Mouse (Mus musculus): ENCODE results near the gene Ess2. TPM values are rescaled to one million over a fixed set of nuclear protein-coding genes. Genes with fewer than 3 reads are reported as not detected.

Ess2 gene
- total RNA-seq, 2 experiments from 2014 or later, result 27.8 to 32.2 TPM

GRCm38 (mm10) chr16:17922163-17922538 is 11.0 kb upstream of the Ess2 start:
- DNase-seq (ENCODE audit: low spot score in 2 of 2), result no peak

GRCm38 (mm10) chr16:17921325-17922162 is 10.4 kb upstream of the Ess2 start:
- DNase-seq (ENCODE audit: low spot score in 2 of 2), result peak; percentile 95 to 97

DNA sequence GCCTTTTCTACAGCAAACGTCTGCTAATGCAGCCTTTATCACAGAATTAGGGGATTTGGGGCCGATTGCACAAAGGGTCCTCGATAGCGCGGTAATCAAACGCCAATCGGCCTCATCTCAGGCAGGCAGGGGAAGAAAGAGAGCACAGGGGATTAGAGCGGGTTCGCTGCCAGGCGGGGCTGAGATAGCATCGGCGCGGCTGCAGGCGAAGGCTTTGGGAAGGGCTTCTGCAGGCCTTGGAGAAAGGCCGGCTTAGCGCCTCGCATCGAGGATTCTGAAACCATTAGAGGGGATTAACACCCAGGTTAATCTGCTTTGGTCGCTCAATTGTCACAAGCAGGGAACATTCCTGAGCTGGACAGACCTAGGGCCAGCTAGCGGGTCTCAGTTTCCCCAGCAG is 9.4 kb upstream of the Ess2 start:
- no peak for DNase-seq (ENCODE audit: low spot score in 2 of 2)

DNA sequence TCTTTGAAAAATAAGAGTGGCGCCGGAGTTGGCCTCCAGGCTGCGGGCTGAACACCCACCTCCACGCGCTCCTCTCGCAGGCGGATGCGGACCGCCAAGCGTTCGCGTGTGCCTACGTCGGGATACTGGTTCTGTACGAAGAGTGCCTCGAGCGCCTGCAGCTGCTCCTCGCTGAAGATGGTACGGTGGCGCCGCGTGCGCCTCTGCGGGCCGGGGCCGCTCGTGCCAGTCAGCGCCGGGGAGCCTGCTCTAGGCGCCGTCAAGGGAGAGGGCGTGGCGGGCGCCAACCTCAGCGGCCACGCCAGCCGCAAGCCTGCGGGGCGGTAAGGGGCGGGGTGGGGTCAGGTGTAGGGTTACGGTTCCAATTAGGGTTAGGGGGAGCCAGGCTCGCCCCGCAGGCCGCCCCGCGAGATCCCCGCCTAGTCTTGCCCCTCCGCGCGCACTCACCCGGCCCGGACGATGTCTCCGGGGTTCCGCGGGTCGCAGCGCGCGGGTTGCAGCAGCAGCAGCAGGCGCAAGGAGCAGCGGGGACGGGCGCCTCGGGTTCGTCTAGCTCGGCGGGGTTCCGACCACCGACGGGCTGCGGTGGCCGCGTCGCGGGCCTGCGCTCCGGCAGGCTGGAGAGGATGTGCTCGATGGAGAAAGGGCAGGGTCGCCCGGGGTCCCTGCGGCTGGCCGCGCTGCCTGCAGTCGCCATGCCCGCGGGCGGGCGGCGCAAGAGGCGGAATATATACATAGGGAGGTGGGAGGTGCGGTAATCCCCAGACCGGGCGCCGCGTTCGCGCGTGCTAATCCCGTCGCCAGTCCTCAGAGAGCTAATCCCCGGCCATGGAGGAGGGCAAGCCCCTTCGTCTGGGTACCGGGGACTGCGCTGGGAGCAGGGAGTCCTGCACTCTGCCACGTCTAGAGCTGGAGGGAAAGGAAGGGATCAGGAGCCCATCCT is 3.4 kb upstream of the Ess2 start, which contains the start of gene Gsc2:
Gene Gsc2, minus strand, starts transcription at position 753 of the 943 bp plus-strand sequence.
- no peak for DNase-seq (ENCODE audit: low spot score in 2 of 2)

GRCm38 (mm10) chr16:17898462-17898861 is 12.7 kb downstream of the Ess2 start, which contains the start of the genes Dgcr2 and Tssk2:
TSS of gene Dgcr2 (minus strand) at chr16:17898562.
TSS of gene Tssk2 (plus strand) at chr16:17898637.
- DNase-seq (ENCODE audit: low spot score in 2 of 2), result no peak

- no peak for DNase-seq (ENCODE audit: low spot score in 2 of 2)
Measured at GRCm38 (mm10) chr16:17896091-17896490, 15.1 kb downstream of the Ess2 start.

- no peak for DNase-seq (ENCODE audit: low spot score in 2 of 2)
Measured at GRCm38 (mm10) chr16:17893923-17894322, 17.2 kb downstream of the Ess2 start, which contains the start of gene Tssk1. TSS of gene Tssk1 (plus strand) at chr16:17894223.

GRCm38 (mm10) chr16:17892606-17893005 is 18.5 kb downstream of the Ess2 start:
- no peak for DNase-seq (ENCODE audit: low spot score in 2 of 2)

DNA sequence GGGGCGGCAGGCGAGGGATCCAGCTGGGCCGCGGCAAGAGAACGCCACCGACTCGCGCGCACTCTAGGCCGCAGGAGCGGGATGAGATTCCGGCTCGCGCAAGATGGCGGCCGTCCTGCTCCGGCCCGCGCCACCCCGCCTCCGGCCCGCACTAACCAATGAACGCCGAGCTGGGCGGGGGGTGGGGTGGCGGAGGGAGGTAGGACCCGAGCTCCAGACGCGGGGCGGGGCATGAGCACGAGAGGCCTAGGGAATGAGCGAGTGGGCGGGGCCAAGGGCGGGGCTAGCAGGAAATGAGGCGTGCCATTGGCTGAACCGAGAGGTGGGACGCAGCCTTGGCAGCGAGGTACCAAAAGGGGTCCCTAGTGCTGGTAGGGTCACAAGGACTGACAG is 19.6 kb downstream of the Ess2 start, which contains the start of gene Gm20518:
Gene Gm20518, minus strand, starts transcription at position 105 of the 393 bp plus-strand sequence.
- DNase-seq (ENCODE audit: low spot score in 2 of 2), result peak; percentile 98 to 99

- peak; percentile 55 to 60 for DNase-seq (ENCODE audit: low spot score in 2 of 2)
Measured at GRCm38 (mm10) chr16:17890917-17891566, 20.1 kb downstream of the Ess2 start.

- no peak for DNase-seq (ENCODE audit: low spot score in 2 of 2)
Measured at GRCm38 (mm10) chr16:17890342-17890727, 20.8 kb downstream of the Ess2 start.

DNA sequence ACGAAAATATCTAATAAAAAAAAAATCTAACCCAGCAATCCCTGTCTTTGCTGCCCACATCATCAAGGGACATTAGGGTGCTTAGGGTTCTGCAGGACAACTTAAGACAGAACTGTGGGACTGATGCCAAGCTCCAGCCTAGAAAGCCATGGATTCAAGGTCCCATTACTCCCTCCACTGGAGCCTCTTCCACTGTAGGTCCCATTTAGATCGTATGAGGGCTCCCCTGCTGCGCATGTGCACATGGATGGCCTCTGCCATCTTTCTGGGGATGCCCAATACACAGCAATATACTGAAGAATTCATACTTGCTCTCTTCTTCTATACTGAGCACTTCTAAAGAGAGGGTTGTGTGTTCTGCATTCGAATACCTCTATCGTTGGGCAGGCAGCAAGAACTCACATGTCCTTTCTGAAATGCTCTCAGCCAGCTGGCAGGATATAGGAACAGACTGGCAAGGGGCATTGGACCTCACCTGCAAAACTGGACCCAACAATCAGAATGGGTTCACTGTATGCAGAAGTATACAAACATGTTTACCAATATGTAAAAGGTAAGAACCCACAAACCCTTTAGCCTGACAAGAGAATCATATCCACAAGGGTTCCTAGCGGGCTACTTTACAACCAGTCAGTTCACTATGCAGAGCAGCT is 21.3 kb downstream of the Ess2 start:
- no peak for DNase-seq (ENCODE audit: low spot score in 2 of 2)

- DNase-seq (ENCODE audit: low spot score in 2 of 2), result no peak
Measured at GRCm38 (mm10) chr16:17884116-17884515, 27.0 kb downstream of the Ess2 start.

DNA sequence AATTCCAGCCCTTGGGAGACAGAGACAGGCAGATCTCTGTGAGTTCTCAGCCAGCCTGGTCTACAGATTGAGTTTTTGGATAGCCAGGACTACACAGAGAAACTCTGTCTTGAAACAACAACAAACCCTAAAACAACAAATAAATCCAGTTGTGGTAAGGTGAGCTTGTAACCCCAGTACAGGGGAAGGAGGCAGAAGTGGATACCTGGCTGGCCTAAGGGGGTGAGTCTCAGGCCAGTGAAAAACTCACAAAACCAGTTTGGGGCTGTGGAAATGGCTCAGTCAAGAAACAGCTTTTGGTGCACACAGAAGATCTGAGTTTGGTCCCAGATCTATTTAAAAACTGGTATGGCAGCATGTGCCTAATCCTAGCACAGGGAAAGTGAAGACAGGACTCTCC is 29.0 kb downstream of the Ess2 start:
- DNase-seq (ENCODE audit: low spot score in 2 of 2), result no peak

- no peak for DNase-seq (ENCODE audit: low spot score in 2 of 2)
Measured at GRCm38 (mm10) chr16:17879571-17879970, 31.6 kb downstream of the Ess2 start.

GRCm38 (mm10) chr16:17876096-17876495 is 35.1 kb downstream of the Ess2 start:
- DNase-seq (ENCODE audit: low spot score in 2 of 2), result no peak

DNA sequence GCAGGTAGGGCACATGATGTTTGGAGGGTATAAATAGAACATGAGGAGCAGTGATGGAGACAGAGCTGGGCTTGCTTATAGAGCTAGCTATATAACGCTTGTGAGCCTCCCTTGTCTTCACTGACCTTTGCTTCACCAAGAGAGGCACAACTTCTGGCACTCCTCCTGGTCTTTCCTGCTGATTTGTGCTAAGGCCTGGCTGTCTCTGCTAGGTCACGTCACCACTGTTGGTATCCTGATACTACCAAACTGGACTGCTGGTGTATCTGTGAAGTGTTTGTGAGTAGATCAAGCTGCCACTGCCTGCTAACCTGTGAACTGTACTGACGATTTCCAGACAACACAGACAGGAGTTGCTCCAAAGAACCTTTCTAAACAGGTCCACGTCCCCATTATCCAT is 36.0 kb downstream of the Ess2 start:
- DNase-seq (ENCODE audit: low spot score in 2 of 2), result no peak

GRCm38 (mm10) chr16:17872995-17873394 is 38.2 kb downstream of the Ess2 start:
- no peak for DNase-seq (ENCODE audit: low spot score in 2 of 2)

GRCm38 (mm10) chr16:17871248-17871647 is 39.9 kb downstream of the Ess2 start:
- DNase-seq (ENCODE audit: low spot score in 2 of 2), result no peak

GRCm38 (mm10) chr16:17865770-17866169 is 45.4 kb downstream of the Ess2 start:
- DNase-seq (ENCODE audit: low spot score in 2 of 2), result no peak

GRCm38 (mm10) chr16:17865293-17865692 is 45.9 kb downstream of the Ess2 start:
- no peak for DNase-seq (ENCODE audit: low spot score in 2 of 2)
